Mouse (Mus musculus) gastrocnemius, postnatal 4 days (tissue): ENCODE data around the gene Hs3st3b1. TPM values are rescaled to one million over a fixed set of nuclear protein-coding genes. Genes with fewer than 3 reads are reported as not detected.

Experiments
- DNase-seq, 2 experiments: peaks; one replicate each; pipeline ENCODE4 v3.0.0; 2021 to 2022; ENCODE audit warnings: low spot score in 2 of 2, mixed read lengths in 2 of 2
- total RNA-seq, 2 experiments: library from RNA; stranded (reverse); gene quantifications; 2 replicates each; pipeline ENCODE4 v1.2.3; 2021

The Hs3st3b1 gene
- total RNA-seq, 2 experiments from 2014 or later: 0.96 to 1.8 TPM

DNA sequence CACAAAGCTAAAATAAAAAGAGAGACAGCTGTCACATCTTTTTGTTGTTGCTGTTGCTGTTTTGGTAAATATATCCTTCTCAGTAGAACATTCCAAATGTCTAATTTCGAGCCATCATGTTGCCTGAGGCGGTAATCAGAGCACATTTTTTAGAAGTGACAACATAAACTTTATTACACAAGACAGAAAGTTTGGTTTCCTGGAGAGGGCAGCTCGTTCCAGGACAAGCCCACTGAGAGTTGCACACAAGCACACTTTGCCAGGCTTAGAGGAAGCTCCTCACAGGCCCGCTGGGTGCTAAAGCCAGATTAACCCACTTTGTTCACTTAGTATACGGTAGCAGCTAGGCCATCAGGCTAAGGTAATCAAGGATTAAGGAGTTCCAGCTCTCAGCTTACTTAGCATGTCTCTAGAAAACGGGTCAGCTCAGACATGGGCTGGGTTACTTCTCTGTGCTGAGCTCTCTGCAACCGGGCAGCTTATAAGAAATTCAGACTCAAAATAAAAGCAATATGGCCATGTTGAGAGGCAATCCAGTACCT is 30.5 kb downstream of the Hs3st3b1 start:
- no peak for DNase-seq

DNA sequence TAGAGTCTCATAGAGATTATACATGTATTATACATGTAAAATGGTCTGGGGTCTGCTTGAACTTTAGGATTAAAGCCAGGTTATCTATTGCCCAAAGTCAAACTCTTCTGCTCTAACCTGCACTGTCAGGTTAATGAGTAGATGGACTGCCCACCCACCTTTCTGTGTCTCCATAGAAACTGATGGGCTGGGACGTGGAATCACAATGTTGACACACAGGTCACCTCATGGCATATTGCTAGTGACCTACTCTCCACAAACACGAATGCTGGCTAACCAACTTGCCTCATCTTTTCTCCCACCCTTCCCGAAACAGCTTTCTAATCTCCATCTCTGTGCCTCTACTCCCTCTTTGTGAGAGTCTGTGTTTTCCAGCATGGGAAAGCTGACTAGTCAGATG is 38.7 kb downstream of the Hs3st3b1 start:
- no peak for DNase-seq

GRCm38 (mm10) chr11:63880296-63880695 is 41.8 kb downstream of the Hs3st3b1 start:
- DNase-seq: no peak

DNA sequence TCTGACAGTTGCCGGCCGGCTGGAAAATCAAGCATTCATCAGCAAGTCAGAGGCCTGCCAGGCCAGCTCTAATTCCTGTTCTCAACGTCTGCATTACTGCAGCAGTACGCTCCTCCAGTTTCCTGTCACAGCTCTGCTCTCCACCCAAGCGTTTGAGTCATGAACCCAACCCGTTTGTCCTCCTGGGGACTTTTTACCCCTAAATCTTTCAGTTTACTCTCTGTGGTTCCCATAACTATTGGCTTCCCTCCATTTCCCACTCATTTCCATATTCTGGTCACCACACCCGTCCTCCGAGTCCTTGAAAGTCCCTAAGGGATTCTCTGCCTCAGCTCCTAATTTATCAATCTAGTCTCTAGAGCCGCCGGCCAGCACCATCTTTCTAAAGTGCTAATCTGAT is 42.8 kb downstream of the Hs3st3b1 start:
- no peak for DNase-seq

- no peak for DNase-seq
Measured at GRCm38 (mm10) chr11:63878616-63879015, 43.5 kb downstream of the Hs3st3b1 start.

GRCm38 (mm10) chr11:63862746-63863145 is 59.3 kb downstream of the Hs3st3b1 start:
- no peak for DNase-seq

- no peak for DNase-seq
Measured at GRCm38 (mm10) chr11:63861982-63862381, 60.1 kb downstream of the Hs3st3b1 start.

- no peak for DNase-seq
Measured at GRCm38 (mm10) chr11:63851041-63851730, 70.9 kb downstream of the Hs3st3b1 start.

GRCm38 (mm10) chr11:63850261-63850660 is 71.8 kb downstream of the Hs3st3b1 start:
- no peak for DNase-seq

DNA sequence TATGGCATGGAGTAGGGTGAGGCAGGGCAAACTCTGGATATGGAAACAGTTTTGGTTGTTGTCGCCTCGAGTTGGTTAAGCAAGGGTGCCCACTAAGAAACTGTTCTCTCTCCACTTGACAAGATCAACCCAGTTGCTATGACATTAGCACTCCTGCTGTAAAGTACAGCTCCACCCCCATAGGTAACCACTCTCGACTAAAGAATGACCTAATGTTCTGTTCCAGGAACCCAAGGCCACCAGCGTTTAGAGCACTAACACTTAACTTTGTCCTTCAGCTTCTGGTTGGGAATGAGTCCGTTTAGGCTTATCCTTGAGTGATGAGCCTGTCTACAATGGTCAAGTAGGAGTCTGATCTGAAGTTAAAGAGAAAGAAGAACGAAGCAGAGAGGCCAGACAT is 76.7 kb downstream of the Hs3st3b1 start:
- no peak for DNase-seq

- DNase-seq: no peak
Measured at GRCm38 (mm10) chr11:63844701-63845100, 77.4 kb downstream of the Hs3st3b1 start.

DNA sequence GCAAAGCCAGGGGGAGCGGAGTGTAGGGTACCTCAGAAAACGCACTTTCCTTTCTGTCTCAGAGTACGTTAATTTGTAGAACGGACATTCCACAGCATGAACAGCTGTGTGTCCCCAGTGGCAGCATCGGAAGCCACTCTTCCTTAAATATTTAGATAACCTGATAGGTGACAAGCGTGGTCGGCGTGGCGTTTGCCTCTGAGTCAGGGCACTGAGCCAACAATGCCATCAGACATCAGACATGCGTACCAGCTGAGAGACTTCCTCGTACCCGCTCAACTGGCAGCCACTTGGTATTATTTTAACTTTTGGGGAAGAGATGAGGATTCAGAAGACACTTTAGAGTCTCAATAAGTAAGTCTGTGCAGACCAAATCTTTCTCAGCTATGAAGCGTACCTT is 84.6 kb downstream of the Hs3st3b1 start:
- DNase-seq: no peak

Other genes starting within 250 kb of the Hs3st3b1 start
- 10 to 100 TPM; 23.6 to 27.5 TPM for gene Cox10, start 157.2 kb upstream of the Hs3st3b1 start, total RNA-seq